Mouse (Mus musculus): Measurements from ENCODE around the gene Bag2. TPM values are rescaled to one million over a fixed set of nuclear protein-coding genes. Genes with fewer than 3 reads are reported as not detected.

The Bag2 gene
- polyA plus RNA-seq (2012; ENCODE audit: low replicate concordance) = 12.4 and 17.0 TPM in 2 replicates

DNA sequence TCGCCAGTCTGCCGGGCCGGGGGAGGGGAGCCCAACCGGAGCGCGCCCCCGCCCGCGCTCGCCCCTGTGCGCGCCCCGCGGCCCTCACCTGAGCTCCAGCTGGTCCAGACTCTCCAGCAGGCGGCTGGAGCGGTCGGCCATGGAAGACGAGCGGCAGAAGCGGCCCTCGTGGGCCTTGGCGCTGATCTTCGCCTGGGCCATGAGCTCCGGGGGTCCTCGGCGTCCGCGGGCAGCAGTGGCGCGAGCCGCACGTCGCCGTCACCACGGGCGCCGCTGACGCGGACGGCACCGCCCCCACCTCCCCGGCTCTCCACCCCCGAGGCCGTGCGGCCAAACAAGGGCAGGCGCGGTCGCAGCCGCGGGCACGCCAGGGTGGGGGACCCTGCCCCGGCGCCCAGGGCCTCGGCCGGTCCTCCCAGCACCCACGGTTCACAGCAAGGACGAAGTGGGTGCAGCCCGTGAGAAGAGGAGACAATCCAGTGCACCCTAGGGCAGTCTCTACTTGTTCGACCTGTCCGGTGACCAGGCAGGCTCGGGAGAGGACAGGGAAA is at the start of gene Bag2:
Gene Bag2 (minus strand): TSS at position 305 of the 551 bp plus-strand sequence.

DNA sequence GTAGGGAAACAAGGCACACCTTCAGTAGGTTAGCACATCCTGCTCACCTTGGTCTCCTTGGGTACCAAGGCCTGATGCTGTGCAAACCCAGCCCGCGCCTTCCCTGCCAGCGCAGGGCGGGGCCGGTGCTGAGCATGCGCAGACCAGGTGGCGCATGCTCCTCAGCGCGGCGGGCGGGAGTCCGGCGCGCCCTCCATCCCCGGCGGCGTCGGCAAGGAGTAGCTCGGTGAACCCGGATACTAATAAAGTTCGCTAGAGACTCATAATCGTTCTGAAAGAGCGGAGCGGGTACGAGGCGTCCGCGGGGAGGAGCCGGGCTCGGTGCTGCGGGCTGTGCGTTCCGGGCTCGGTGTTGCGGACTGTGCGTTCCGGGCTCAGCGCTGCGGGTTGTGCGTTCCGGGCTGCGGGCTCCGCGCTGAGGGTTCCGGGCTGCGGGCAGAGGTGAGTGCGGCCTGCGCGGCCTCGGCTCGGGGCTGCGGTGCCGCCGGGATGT is 37.8 kb downstream of the Bag2 start, which contains the start of gene Rab23:
Gene Rab23 (plus strand): TSS at position 155 of the 493 bp plus-strand sequence.

Other genes starting within 250 kb of the Bag2 start
- gene Prim2, start 88.0 kb downstream of the Bag2 start, polyA plus RNA-seq (2012; ENCODE audit: low replicate concordance) = 2.4 and 13.8 TPM in 2 replicates
- gene Rab23, start 37.9 kb downstream of the Bag2 start, polyA plus RNA-seq (2012; ENCODE audit: low replicate concordance) = 2.5 and 3.6 TPM in 2 replicates
- gene Zfp451, start 56.8 kb upstream of the Bag2 start, polyA plus RNA-seq (2012; ENCODE audit: low replicate concordance) = 5.1 and 7.0 TPM in 2 replicates
- gene Bend6, start 150.0 kb upstream of the Bag2 start, polyA plus RNA-seq (2012; ENCODE audit: low replicate concordance) = 0.55 TPM in 1 of 2 replicates, not detected in the other
- 5.7 and 7.4 TPM in 2 replicates for gene Dst, start 150.4 kb upstream of the Bag2 start, polyA plus RNA-seq (2012; ENCODE audit: low replicate concordance)

Data from leukemia stem cell, adult 10-12 weeks (primary cell).